Mouse (Mus musculus) Muller cell, postnatal 12 days (primary cell): ENCODE results near the gene Vipr2.

Experiments used
- DNase-seq: peaks from one replicate; pipeline ENCODE4 v3.0.0-alpha.2; 2015; ENCODE audit errors: inconsistent ontology term

Vipr2 gene

DNA sequence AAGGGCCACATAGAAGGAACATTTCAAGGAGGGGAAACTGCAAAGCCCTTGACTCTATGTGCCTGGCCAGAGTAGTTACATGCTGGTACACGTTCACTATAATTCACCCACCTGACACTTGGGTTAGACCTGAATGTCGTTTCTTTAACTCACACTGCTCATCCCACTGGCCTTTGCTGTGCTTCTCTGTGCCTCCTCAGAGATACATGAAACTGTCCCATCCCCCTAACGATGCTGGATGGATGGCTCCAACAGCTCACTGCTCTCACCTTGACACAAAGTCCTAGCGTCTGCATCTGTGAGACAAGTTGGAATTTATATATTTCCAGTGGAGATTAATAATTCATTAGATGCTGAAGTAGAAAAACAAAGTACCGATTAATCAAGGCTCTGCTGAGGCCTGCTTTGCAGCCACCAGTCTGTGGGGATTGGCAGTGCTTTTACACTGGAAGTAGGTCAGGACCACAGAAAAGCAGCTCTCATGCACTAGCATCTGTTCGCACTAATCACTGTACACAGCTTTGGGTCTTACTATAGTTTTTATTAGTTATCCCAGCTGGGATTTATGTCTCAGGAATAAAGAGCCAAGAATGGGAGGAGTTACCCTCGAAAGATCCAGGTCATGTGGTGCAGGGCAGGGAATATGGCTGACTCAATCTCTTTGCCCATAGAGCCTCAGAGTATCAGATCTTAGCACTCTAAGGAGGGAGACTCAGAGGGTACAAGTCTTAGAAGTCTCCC is 79.4 kb downstream of the Vipr2 start:
- no peak for DNase-seq

DNA sequence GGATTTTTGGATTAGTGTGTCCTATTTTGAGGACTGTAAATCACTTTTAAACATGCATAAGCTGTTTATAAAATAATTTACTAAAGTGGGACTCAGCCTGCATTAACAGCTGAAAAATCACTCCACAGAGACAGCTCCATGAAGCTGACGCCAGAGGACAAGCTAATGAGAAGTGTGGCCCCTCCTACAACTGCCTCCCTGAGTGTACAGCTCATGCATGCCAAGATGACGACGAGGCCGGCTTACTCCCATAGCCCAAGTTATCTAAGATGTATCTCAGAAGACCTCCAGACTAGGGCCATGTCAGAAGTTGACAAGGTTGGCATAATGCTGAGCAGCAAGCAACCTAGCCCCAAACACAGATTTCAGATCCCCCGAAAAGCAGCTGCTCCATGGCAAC is 81.7 kb downstream of the Vipr2 start:
- no peak for DNase-seq

DNA sequence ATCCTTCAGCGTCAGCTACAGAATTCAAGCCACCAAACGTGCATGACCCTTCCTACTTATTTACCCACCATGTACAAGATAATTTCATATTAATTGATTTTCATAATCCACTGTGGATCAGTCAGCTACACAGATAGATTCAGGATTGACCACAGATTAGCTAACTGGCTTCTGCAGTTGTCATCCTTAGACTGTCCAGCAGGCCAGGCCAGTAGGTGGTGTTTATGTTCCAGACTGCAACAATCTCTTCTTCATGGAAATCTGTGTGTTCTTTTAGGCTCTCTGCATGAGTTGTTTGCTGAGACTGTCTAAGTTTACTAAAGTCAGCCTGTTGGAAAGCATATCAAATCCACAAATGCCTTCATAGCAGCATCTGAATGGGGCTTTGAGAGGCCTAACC is 82.2 kb downstream of the Vipr2 start:
- no peak for DNase-seq

DNA sequence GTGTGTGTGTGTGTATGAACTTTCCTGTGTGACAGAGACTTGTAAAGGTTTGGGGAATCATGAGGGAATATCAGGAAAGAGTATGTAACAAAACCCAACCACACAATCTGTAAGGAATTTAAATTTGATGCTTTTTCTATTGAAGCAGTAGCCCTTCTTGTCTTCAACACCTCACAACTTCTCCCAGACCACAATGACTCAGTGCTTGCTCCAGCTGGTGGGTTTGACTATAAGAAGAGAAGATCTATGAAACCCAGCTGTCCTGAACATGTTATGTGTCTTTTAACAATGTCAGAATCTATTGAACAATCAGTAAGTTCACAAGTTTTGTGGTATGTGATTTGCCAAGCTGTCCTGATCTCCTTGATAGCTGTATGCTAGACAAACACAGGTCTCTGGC is 87.8 kb downstream of the Vipr2 start:
- DNase-seq = peak; percentile 16

DNA sequence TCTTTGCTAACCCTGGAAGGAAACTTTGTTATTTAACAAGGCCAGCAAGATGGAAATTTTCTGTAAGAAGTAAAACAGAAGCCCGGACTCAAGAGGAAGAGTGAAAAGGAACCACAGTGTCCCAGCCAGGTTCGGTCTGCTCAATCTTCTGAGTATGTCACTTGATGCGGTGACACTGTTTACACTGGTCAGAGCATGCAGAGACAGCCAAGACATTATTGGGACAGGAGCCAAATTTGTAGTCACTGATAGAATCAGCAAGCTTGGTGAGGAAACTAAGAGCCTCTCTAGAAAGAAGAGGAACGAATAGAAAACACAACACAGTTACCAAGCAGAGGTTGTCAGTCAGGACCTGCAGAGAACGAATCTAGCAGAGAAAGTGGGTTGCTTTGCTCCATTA is 92.1 kb downstream of the Vipr2 start:
- DNase-seq = peak; percentile 53

DNA sequence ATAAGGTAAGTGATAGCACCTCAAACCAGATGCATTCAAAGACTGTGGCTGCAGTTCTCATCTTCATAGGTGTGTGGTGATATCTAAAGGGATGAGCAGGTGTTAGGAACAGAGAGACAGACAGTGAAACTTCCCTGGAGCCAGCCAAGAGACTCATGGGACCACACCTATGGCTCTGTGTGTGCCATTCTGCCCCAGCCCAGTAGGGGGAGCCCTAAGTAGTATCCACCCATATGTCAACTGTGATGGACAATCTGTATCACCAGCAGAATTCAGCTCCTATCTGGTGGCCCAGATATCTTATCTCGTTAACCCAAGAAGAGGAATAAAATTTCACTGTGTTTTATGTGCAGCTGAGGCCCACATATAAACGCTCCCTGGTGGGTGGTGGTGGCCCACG is 99.4 kb downstream of the Vipr2 start:
- DNase-seq = no peak

DNA sequence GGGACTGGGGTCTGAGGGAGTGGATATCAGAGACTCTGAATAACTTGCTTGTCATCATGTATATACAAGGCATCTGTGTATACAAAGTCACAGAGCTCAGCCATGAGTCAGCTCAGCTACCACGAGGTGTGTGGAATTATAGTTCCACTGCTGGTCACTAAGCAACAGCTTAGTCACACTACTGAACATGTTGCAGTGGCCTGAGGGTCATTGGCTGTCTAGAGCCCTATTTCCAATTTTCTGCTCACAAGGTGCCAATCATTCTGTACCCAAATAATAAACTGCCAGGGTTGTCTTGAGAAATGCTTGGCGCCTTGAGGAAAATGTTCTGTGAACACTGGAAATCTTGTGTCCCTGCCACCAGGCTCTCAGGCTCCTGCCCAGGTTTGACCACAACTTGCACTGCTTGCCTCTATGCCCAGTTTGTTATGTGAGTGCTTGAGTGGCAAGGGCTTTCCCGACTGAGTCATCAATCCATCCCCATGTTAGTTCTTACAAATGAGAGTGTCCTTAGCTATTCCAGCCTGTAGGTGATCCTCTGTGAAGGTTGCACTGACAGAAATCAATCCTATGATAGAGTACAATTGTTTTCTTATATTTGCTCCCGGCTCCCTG is 104.0 kb downstream of the Vipr2 start:
- DNase-seq = peak; percentile 94

GRCm38 (mm10) chr12:116182376-116182775 is 104.8 kb downstream of the Vipr2 start:
- no peak for DNase-seq

GRCm38 (mm10) chr12:116183212-116183935 is 105.8 kb downstream of the Vipr2 start:
- no peak for DNase-seq

DNA sequence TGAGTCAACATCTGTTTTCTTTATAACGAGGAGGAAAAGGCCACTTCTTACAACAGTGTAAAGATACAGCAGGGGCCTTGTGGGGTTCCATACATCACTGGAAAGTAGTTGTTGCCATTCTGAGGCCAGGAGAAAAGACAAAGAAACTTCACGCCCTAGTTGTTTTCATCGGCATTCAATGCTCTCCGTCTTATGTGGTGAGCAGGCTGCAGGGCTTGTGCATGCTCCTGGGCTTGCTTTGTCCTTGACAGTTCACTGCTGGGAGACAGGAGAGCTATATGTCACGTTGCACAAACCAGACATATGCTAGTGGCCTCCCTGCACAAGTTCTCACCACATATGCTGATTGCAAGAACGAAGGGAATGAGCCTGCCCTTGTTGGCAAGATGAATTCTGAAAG is 116.4 kb downstream of the Vipr2 start:
- DNase-seq = no peak

- no peak for DNase-seq
These were observed 117.1 kb downstream of the Vipr2 start for GRCm38 (mm10) chr12:116194641-116195040.
